Mouse (Mus musculus): Measurements from ENCODE around the gene Gins3. TPM values are rescaled to one million over a fixed set of nuclear protein-coding genes. Genes with fewer than 3 reads are reported as not detected.
"Not testable (repeated sequence)": the region's sequence is repeated elsewhere in the genome, so short reads cannot be mapped to it uniquely, and the experiment has no call there.

Gene Gins3
- polyA plus RNA-seq, 1 experiment from 2014 or later: 7.8 TPM

- 71% methylated on average over 7 of the region's 7 CpGs for WGBS
- no peak overlapping the region for H3K27ac ChIP-seq (replicated peaks)
- no peaks in the 10 kb centered on the region for H3K27me3 ChIP-seq (replicated peaks)
Observed at GRCm38 (mm10) chr8:95655831-95656230, 22.6 kb downstream of the Gins3 start.

GRCm38 (mm10) chr8:95656316-95657002, 23.2 kb downstream of the Gins3 start:
- Histone ChIP-seq H3K4me3 (replicated peaks) (no peak overlapping the region), H3K9me3 (replicated peaks) (no peaks in the 10 kb centered on the region), H3K9ac (replicated peaks) (no peak overlapping the region), H3K27me3 (replicated peaks) (no peaks in the 10 kb centered on the region), H3K4me1 (no peaks in the 10 kb centered on the region), H3K36me3 (no peaks in the 10 kb centered on the region), H3K27ac (replicated peaks) (no peak overlapping the region), H3K4me2 (no peak overlapping the region)
- ATAC-seq (ENCODE audit: low FRiP score): no peak
- 46% methylated on average over 5 of the region's 5 CpGs for WGBS

More at GRCm38 (mm10) chr8:95655831-95656230, 22.6 kb downstream of the Gins3 start:
- H3K9me3 ChIP-seq (replicated peaks): no peaks in the 10 kb centered on the region
- no peak overlapping the region for H3K4me2 ChIP-seq
- H3K4me3 ChIP-seq (replicated peaks): no peak overlapping the region
- no peaks in the 10 kb centered on the region for H3K36me3 ChIP-seq
- ATAC-seq (ENCODE audit: low FRiP score): no peak
- no peaks in the 10 kb centered on the region for H3K4me1 ChIP-seq
- no peak overlapping the region for H3K9ac ChIP-seq (replicated peaks)

DNA sequence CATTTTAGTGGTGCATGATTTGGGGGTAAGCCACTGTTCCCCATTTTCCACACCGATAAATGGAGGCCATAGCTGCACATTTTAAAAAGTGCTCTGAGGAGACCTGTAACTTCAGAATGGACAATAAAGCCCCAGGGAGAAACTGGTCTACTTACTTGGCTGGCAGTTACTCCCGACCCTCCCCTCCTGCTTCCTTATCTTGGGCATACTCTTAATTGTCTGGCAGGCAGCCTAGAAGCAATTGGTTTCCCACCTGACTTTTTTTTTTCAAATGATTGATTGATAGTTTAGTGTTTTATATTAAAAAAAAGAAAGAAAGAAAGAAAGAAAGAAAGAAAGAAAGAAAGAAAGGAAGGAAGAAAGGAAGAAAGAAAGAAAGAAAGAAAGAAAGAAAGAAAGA, 24.3 kb downstream of the Gins3 start:
- WGBS: 53% methylated on average over 2 of the region's 2 CpGs
- no peak overlapping the region for H3K4me2 ChIP-seq

GRCm38 (mm10) chr8:95660334-95660882, 27.2 kb downstream of the Gins3 start:
- Histone ChIP-seq H3K4me3 (replicated peaks) (no peak overlapping the region), H3K36me3 (no peaks in the 10 kb centered on the region), H3K27ac (replicated peaks) (no peak overlapping the region), H3K9me3 (replicated peaks) (no peaks in the 10 kb centered on the region), H3K4me2 (no peak overlapping the region), H3K4me1 (no peaks in the 10 kb centered on the region), H3K9ac (replicated peaks) (no peak overlapping the region), H3K27me3 (replicated peaks) (no peaks in the 10 kb centered on the region)
- WGBS: 91% methylated on average over 6 of the region's 6 CpGs
- no peak for ATAC-seq (ENCODE audit: low FRiP score)

More for the DNA sequence above, 24.3 kb downstream of the Gins3 start:
- Histone ChIP-seq H3K27me3 (replicated peaks) (no peaks in the 10 kb centered on the region), H3K4me1 (no peaks in the 10 kb centered on the region), H3K9ac (replicated peaks) (no peak overlapping the region), H3K27ac (replicated peaks) (no peak overlapping the region), H3K9me3 (replicated peaks) (no peaks in the 10 kb centered on the region), H3K36me3 (no peaks in the 10 kb centered on the region), H3K4me3 (replicated peaks) (no peak overlapping the region)
- no peak for ATAC-seq (ENCODE audit: low FRiP score)

GRCm38 (mm10) chr8:95661085-95661484, 27.8 kb downstream of the Gins3 start:
- Histone ChIP-seq H3K4me3 (replicated peaks) (no peak overlapping the region), H3K27me3 (replicated peaks) (no peaks in the 10 kb centered on the region), H3K9me3 (replicated peaks) (no peaks in the 10 kb centered on the region), H3K4me2 (no peak overlapping the region), H3K36me3 (no peaks in the 10 kb centered on the region), H3K4me1 (no peaks in the 10 kb centered on the region), H3K27ac (replicated peaks) (no peak overlapping the region), H3K9ac (replicated peaks) (no peak overlapping the region)
- 74% methylated on average over 8 of the region's 8 CpGs for WGBS
- ATAC-seq (ENCODE audit: low FRiP score): no peak

GRCm38 (mm10) chr8:95661575-95661974, 28.3 kb downstream of the Gins3 start:
- no peak overlapping the region for H3K27ac ChIP-seq (replicated peaks)
- ATAC-seq (ENCODE audit: low FRiP score): no peak
- no peaks in the 10 kb centered on the region for H3K4me1 ChIP-seq
- H3K36me3 ChIP-seq: no peaks in the 10 kb centered on the region
- no peak overlapping the region for H3K4me3 ChIP-seq (replicated peaks)
- WGBS: 87% methylated on average over 6 of the region's 6 CpGs
- no peaks in the 10 kb centered on the region for H3K9me3 ChIP-seq (replicated peaks)
- H3K9ac ChIP-seq (replicated peaks): no peak overlapping the region
- H3K4me2 ChIP-seq: no peak overlapping the region
- H3K27me3 ChIP-seq (replicated peaks): no peaks in the 10 kb centered on the region

DNA sequence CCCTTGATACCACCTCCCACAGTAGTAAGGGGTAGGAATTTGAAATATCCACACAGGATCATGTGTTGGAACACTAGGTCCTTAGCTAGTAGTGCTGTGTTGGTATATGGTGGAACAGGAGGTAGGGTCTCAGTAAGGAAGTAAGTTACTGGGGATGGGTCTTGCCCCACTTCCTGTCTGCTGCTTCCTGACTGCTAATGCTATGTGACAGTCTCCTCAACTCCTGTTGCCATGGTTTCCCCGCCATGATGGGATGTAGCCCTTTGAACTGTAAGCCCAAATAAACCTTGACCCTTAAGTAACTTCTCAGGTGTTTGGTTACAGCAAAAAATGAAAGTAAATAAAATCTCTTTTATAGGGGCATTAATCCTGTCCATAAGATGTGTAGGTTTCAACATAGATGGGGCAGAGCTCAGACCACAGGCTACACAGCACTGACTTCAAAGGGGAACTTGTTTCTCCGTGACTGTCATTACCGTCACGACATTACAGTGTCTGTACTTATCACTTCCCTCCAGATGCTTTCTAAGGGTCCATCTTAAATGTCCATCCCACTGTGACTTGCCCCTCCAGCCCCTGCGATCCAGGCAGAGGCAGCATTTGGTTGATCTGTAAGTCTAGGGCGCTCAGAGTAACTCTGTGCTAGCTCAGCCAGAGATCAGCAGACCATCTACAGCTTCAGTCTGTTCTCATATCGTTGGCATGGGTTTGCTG, 29.8 kb downstream of the Gins3 start:
- no peak for ATAC-seq (ENCODE audit: low FRiP score)
- Histone ChIP-seq H3K4me1 (no peaks in the 10 kb centered on the region), H3K9me3 (replicated peaks) (no peaks in the 10 kb centered on the region), H3K4me3 (replicated peaks) (no peak overlapping the region), H3K36me3 (no peaks in the 10 kb centered on the region), H3K9ac (replicated peaks) (no peak overlapping the region), H3K4me2 (no peak overlapping the region), H3K27ac (replicated peaks) (no peak overlapping the region), H3K27me3 (replicated peaks) (no peaks in the 10 kb centered on the region)
- WGBS: 89% methylated on average over 7 of the region's 7 CpGs

- H3K9ac ChIP-seq (replicated peaks): no peak overlapping the region
- no peak for ATAC-seq (ENCODE audit: low FRiP score)
- no peak overlapping the region for H3K4me2 ChIP-seq
- no peaks in the 10 kb centered on the region for H3K27me3 ChIP-seq (replicated peaks)
- 75% methylated on average over 4 of the region's 4 CpGs for WGBS
- no peak overlapping the region for H3K4me3 ChIP-seq (replicated peaks)
- H3K36me3 ChIP-seq: no peaks in the 10 kb centered on the region
- no peak overlapping the region for H3K27ac ChIP-seq (replicated peaks)
- H3K4me1 ChIP-seq: no peaks in the 10 kb centered on the region
- H3K9me3 ChIP-seq (replicated peaks): no peaks in the 10 kb centered on the region
Observed at GRCm38 (mm10) chr8:95663599-95663949, 30.3 kb downstream of the Gins3 start.

DNA sequence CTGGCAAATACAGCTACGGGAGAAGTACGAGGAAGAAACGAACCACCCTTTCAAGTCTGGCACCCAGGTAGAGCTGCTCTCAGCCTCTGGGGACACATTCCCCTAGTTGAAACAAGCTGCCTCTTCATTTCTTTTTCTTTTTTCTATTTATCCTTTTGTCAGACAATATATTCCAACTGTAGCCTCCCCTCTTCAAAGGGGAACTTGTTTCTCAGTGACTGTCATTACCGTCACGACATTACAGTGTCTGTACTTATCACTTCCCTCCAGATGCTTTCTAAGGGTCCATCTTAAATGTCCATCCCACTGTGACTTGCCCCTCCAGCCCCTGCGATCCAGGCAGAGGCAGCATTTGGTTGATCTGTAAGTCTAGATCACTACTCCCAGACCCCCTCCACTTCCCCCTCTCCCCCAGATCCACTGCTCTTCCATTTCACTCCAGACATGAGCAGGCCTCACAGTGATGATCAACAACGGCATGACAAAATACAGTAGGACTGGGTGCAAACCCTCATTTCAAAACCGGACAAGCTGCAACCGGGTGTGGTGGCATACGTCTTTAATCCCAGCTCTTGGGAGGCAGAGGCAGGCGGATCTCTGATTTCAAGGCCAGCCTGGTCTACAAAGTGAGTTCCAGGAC, 32.7 kb downstream of the Gins3 start:
- H3K27ac ChIP-seq (replicated peaks); H3K4me2 ChIP-seq; ATAC-seq (ENCODE audit: low FRiP score); H3K4me3 ChIP-seq (replicated peaks); H3K9ac ChIP-seq (replicated peaks); H3K27me3 ChIP-seq (replicated peaks); H3K36me3 ChIP-seq; H3K4me1 ChIP-seq; H3K9me3 ChIP-seq (replicated peaks): not testable (repeated sequence)
- 93% methylated on average over 11 of the region's 11 CpGs for WGBS

DNA sequence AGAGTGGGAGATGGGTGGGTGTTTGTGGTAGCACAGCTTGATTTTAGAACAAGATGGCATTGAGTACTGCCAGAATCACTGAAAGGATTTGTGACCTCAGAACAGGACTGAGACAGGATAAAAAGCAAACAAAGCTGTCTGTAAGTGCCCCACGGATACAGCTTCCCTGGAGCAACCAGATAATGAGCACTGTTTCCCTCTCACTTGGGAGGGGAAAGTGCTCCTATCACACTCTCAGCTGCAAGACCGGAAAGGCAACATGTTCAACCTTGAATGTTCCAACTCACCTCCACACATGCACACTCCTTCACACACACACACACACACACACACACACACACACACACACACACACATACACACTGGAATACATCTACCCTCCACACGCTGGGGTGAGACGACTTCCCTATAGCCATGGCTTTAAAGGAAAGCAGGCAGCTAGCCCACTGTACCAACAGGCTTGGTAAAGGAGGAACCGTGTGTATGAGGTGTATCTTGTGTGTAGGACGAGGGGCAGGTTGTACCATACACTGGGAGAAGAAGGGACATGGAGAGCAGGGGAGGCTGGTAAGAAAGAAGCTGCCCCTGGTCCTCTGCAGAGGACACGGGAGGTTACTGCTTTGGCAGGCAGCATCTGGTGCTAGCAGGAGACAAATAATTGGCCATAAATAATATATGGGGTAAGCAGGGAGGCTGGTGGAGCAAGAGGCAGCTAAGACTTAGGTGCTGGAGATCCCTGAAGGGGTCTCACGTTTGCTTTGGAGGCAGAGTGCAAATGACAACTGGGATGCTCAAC, 35.1 kb downstream of the Gins3 start:
- Histone ChIP-seq H3K9ac (replicated peaks) (no peak overlapping the region), H3K9me3 (replicated peaks) (no peaks in the 10 kb centered on the region), H3K4me1 (no peaks in the 10 kb centered on the region), H3K27me3 (replicated peaks) (0 out of 2 replicates have a peak, but pooled peaks cover 2% of the 10 kb centered on the region), H3K27ac (replicated peaks) (no peak overlapping the region), H3K4me3 (replicated peaks) (no peak overlapping the region), H3K36me3 (no peaks in the 10 kb centered on the region), H3K4me2 (no peak overlapping the region)
- no peak for ATAC-seq (ENCODE audit: low FRiP score)
- WGBS: 53% methylated on average over 8 of the region's 8 CpGs

DNA sequence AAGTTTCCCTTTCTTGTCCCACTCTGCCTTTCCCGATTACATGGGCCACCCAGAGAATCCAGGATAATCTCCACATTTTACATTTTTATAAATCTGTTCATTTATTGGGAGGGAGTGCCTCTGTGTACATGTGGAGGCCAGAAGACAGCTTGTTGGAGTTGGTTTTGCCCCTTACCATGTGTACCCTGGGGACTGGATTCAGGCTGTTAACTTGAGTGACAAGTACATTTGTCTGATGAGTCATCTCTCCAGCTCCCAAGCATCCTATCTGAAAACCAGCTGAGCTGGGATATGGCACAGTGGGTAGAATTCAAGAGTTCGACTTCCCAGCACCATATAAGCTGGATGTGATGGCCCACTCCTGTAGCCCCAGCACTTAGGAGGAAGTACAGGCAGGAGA, 36.7 kb downstream of the Gins3 start:
- Histone ChIP-seq H3K9ac (replicated peaks) (no peak overlapping the region), H3K9me3 (replicated peaks) (no peaks in the 10 kb centered on the region), H3K4me3 (replicated peaks) (no peak overlapping the region), H3K27me3 (replicated peaks) (0 out of 2 replicates have a peak, but pooled peaks cover 4% of the 10 kb centered on the region), H3K4me2 (no peak overlapping the region), H3K4me1 (0 out of 2 replicates have a peak, but pooled peaks cover 3% of the 10 kb centered on the region), H3K36me3 (no peaks in the 10 kb centered on the region), H3K27ac (replicated peaks) (no peak overlapping the region)
- 79% methylated on average over 2 of the region's 2 CpGs for WGBS
- ATAC-seq (ENCODE audit: low FRiP score): no peak
